Mouse (Mus musculus): ENCODE measurements around the gene Epha1. TPM values are rescaled to one million over a fixed set of nuclear protein-coding genes. Genes with fewer than 3 reads are reported as not detected.

Epha1 gene
- polyA plus RNA-seq, 2 experiments: 1.4 to 4.0 TPM

DNA sequence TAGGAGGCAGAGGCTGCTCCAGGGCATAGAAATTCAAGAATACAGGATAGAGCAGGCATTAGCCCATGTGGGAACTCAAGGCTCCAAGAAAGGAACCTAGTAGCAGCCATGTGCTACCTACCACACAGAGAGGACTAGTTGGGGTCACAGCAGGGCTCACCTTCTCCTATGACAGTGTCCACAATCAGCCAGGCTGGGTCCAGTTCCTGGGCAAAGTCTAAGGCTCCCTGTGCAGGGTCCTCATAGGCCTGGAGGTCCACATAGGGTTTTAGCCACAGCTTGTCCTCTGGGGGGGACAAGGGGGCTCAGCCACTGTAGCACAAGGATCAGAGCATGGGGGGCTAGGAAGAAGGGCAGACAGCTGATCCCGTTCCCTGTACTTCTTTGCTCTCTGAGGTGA lies 10.6 kb downstream of the Epha1 start:
- ATAC-seq (ENCODE audit: insufficient read depth) (peak; percentile 24; the same call in 1 of the 2 replicates), DNase-seq (ENCODE audit: low read depth in 3 of 3, low spot score in 3 of 3) (no peak)
- Histone ChIP-seq H3K9me3 (ENCODE audit: control insufficient read depth, low read length) (no peaks in the 10 kb centered on the region), H3K27ac (no peak overlapping the region), H3K36me3 (replicated peaks; ENCODE audit: control insufficient read depth, insufficient read depth, low read depth) (no peaks in the 10 kb centered on the region), H3K9ac (replicated peaks) (no peak overlapping the region), H3K4me2 (ENCODE audit: low read depth) (no peak overlapping the region), H3K27me3 (ENCODE audit: control insufficient read depth, insufficient read depth, low read length) (no peaks in the 10 kb centered on the region), H3K4me3 (ENCODE audit: insufficient read depth in 1 of 2, low read depth in 2 of 2, low read length in 2 of 2) (no peak overlapping the region), H3K4me1 (replicated peaks; ENCODE audit: control insufficient read depth in 2 of 2, insufficient read depth in 2 of 2, low read length in 1 of 2) (peaks cover 0 to 6% of the 10 kb centered on the region in 2 experiments; a peak in 2 of 4 replicates)
- no peak for TF ChIP-seq CTCF (IDR thresholded peaks at IDR 0.05; ENCODE audit: low read depth)
- no peak for TF ChIP-seq EP300 (IDR thresholded peaks at IDR 0.05; ENCODE audit: low read depth)
- 47% methylated on average over 1 of the region's 1 CpGs for WGBS (ENCODE audit: insufficient replicate concordance)

DNA sequence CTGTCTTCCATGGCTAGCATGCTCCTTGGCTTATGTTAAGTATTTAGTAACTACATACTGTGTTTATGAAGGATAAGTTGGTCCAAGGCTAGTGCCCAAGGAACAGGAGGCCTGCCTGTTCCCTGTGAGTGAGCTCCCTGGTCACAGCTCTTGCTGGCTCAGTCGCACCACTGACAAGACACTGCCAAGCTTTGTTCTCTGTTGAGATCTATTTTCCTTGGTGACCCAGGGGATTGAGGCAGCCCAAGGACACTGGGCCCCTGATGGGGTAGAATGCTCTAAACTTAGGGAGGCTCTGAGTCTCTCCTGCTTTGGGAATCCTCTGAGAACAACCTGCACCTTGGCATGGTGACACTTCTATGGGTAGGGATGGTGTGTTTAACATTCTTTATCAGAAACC lies 11.0 kb downstream of the Epha1 start:
- ATAC-seq (ENCODE audit: insufficient read depth) (no peak), DNase-seq (ENCODE audit: low read depth in 3 of 3, low spot score in 3 of 3) (no peak)
- H3K4me1 ChIP-seq (replicated peaks; ENCODE audit: control insufficient read depth in 2 of 2, insufficient read depth in 2 of 2, low read length in 1 of 2): peaks cover 0 to 6% of the 10 kb centered on the region in 2 experiments; a peak in 2 of 4 replicates
- no peaks in the 10 kb centered on the region for H3K27me3 ChIP-seq (ENCODE audit: control insufficient read depth, insufficient read depth, low read length)
- H3K27ac ChIP-seq: no peak overlapping the region
- no peaks in the 10 kb centered on the region for H3K36me3 ChIP-seq (replicated peaks; ENCODE audit: control insufficient read depth, insufficient read depth, low read depth)
- H3K9me3 ChIP-seq (ENCODE audit: control insufficient read depth, low read length): no peaks in the 10 kb centered on the region
- no peak overlapping the region for H3K4me2 ChIP-seq (ENCODE audit: low read depth)
- no peak overlapping the region for H3K4me3 ChIP-seq (ENCODE audit: insufficient read depth in 1 of 2, low read depth in 2 of 2, low read length in 2 of 2)
- WGBS (ENCODE audit: insufficient replicate concordance): 46% methylated on average over 1 of the region's 1 CpGs
- TF ChIP-seq EP300 (IDR thresholded peaks at IDR 0.05; ENCODE audit: low read depth) (no peak), CTCF (IDR thresholded peaks at IDR 0.05; ENCODE audit: low read depth) (no peak)
- no peak overlapping the region for H3K9ac ChIP-seq (replicated peaks)

DNA sequence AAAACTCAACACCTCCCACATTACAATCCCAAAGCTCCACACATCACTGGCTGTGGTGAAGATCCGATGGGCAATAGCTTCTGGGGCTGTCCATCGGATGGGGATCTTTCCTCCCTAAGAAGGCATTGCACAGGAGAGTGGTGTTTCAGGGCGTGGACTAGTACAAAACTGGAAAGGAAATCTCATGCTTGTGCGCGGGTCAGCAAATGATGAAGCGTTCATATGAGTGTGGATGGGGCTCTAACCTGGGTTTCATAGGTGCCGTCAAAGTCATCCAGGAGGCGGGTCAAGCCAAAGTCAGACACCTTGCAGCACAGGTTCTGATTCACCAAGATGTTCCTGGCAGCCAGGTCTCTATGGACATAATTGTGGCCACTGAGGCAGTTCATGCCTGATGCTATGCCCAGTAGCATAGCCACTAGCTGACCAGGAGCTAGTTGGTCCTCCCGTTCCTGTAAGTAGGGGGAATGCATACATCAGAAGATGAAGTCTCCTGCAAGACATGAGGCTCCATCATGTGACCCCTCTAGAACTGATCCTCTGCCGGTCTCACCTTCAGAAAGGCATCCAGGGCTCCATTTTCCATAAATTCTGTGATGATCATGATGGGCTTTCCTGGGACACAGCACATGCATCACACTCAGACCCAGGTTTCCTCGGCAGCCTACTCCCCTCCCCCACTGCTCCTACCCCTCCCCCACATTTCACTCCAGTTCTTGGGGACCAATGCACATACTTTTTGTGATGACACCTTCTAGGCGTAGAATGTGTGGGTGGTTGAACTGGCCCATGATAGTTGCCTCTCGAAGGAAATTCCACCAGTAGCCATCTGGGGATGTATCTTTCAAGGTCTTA lies 11.8 kb downstream of the Epha1 start:
- DNase-seq (ENCODE audit: low read depth in 3 of 3, low spot score in 3 of 3) (no peak), ATAC-seq (ENCODE audit: insufficient read depth) (no peak)
- Histone ChIP-seq H3K27ac (no peak overlapping the region), H3K4me2 (ENCODE audit: low read depth) (no peak overlapping the region), H3K4me3 (ENCODE audit: insufficient read depth in 1 of 2, low read depth in 2 of 2, low read length in 2 of 2) (no peak overlapping the region), H3K27me3 (ENCODE audit: control insufficient read depth, insufficient read depth, low read length) (no peaks in the 10 kb centered on the region), H3K9me3 (ENCODE audit: control insufficient read depth, low read length) (no peaks in the 10 kb centered on the region), H3K9ac (replicated peaks) (no peak overlapping the region), H3K36me3 (replicated peaks; ENCODE audit: control insufficient read depth, insufficient read depth, low read depth) (no peaks in the 10 kb centered on the region), H3K4me1 (replicated peaks; ENCODE audit: control insufficient read depth in 2 of 2, insufficient read depth in 2 of 2, low read length in 1 of 2) (peaks cover 0 to 6% of the 10 kb centered on the region in 2 experiments; a peak in 2 of 4 replicates)
- 70% methylated on average over 13 of the region's 13 CpGs for WGBS (ENCODE audit: insufficient replicate concordance)
- no peak for TF ChIP-seq CTCF (IDR thresholded peaks at IDR 0.05; ENCODE audit: low read depth)
- no peak for TF ChIP-seq EP300 (IDR thresholded peaks at IDR 0.05; ENCODE audit: low read depth)

DNA sequence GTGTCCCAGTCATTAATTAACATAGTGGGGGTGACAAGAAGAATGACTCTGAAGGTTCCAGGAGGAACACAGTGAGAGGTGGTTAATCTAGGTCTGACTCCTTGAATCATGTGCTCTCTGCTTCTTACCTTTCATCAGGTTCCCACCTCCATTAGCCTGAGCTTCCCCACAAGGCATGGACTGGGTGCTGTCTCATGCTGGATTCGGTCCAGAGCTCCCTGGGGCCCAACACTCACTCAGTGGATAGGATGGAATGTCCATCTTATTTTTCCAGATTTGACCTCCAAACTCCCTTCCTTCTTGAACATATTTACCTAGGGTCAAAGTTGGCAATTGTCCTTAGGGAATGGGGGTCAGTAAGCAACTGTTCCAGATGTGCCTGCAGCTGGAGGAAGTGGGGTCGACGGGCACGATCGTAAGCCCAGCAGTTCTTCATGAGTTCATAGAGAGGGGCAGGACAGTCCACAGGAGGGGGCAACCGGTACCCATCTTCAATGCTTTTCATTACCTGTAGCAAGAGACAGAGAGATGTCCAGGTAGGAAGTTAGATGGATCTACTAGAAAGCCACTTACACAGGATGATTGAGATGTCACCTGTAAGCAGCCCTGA lies 12.7 kb downstream of the Epha1 start:
- TF ChIP-seq EP300 (IDR thresholded peaks at IDR 0.05; ENCODE audit: low read depth): no peak
- no peak for TF ChIP-seq CTCF (IDR thresholded peaks at IDR 0.05; ENCODE audit: low read depth)
- H3K4me3 ChIP-seq (ENCODE audit: insufficient read depth in 1 of 2, low read depth in 2 of 2, low read length in 2 of 2): no peak overlapping the region
- H3K4me1 ChIP-seq (replicated peaks; ENCODE audit: control insufficient read depth in 2 of 2, insufficient read depth in 2 of 2, low read length in 1 of 2): peaks cover 0 to 6% of the 10 kb centered on the region in 2 experiments; a peak in 2 of 4 replicates
- WGBS (ENCODE audit: insufficient replicate concordance): 63% methylated on average over 6 of the region's 6 CpGs
- no peaks in the 10 kb centered on the region for H3K9me3 ChIP-seq (ENCODE audit: control insufficient read depth, low read length)
- ATAC-seq (ENCODE audit: insufficient read depth): no peak
- no peaks in the 10 kb centered on the region for H3K36me3 ChIP-seq (replicated peaks; ENCODE audit: control insufficient read depth, insufficient read depth, low read depth)
- DNase-seq (ENCODE audit: low read depth in 3 of 3, low spot score in 3 of 3): no peak
- no peak overlapping the region for H3K27ac ChIP-seq
- no peak overlapping the region for H3K9ac ChIP-seq (replicated peaks)
- H3K27me3 ChIP-seq (ENCODE audit: control insufficient read depth, insufficient read depth, low read length): no peaks in the 10 kb centered on the region
- H3K4me2 ChIP-seq (ENCODE audit: low read depth): no peak overlapping the region
